Mouse (Mus musculus): ENCODE data around the gene Eif4a3. TPM values are rescaled to one million over a fixed set of nuclear protein-coding genes. Genes with fewer than 3 reads are reported as not detected.
"Not testable (repeated sequence)": the region's sequence is repeated elsewhere in the genome, so short reads cannot be mapped to it uniquely, and the experiment has no call there.

The Eif4a3 gene
- polyA plus RNA-seq, 1 experiment from 2014 or later: 147 TPM

DNA sequence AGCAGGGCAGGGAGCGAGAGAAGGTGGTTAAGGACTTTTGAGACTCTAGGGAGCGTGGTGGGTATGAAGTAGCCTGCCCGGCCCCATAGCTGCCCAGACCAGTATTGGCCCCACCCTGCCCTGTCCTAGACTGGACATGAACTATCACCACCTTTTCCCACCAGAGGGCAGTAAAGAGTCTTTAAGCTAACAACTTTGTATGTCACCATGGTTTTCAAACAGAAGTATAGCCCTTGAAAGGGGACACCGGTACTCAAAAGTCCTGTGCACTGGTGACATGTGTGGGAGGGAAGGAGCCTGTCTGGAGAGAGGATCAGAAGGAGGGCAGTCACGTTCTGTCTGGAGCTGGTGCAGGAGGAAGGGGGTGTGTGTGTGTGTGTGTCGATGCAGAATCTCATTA, 50.9 kb downstream of the Eif4a3 start:
- no peaks in the 10 kb centered on the region for H3K27me3 ChIP-seq
- CTCF ChIA-PET: interaction anchor here (0.9 to 2.0 kb wide), 8 partner anchors 9 to 200 kb away, joined by 3 to 12 read pairs (median 4); no protein-coding TSS in a partner anchor
- ATAC-seq (peak; percentile 60), DNase-seq (ENCODE audit: low read depth, low spot score) (no peak)
- in situ Hi-C loops (cut with MboI; ENCODE audit: low pct_unique_long_range_greater_than_20kb): loop anchor here (5.0 kb wide), 1 partner anchor 42 kb away; no protein-coding TSS in a partner anchor
- TF ChIP-seq CTCF (IDR thresholded peaks at IDR 0.05): no peak
- POLR2A ChIA-PET: interaction anchor here (0.6 to 1.0 kb wide), 2 partner anchors 19 to 285 kb away, joined by 3 read pairs; partner anchors contain the start of gene Gaa

DNA sequence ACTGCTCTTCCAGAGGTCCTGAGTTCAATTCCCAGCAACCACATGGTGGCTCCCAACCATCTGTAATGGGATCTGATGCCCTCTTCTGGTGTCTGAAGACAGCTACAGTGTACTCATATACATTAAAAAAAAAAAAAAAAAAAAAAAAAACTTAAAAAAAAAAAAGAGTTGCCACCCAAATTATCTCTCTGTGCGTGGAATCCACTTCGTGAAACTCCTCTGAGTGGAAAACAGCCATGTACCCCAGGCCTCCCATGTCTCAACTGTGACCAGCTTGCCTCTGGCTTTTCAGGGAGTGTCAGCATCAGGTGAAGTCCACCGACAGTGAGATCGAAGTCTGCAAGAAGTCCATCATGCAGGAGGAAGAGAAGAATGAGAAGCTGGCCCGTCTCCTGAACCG, 54.3 kb downstream of the Eif4a3 start:
- CTCF ChIA-PET: interaction anchor here (1.2 kb wide), 1 partner anchor 39 kb away, joined by 4 read pairs; no protein-coding TSS in a partner anchor
- POLR2A ChIA-PET; ATAC-seq; DNase-seq (ENCODE audit: low read depth, low spot score): not testable (repeated sequence)
- H3K27me3 ChIP-seq: peaks cover 10% of the 10 kb centered on the region
- in situ Hi-C loops (cut with MboI; ENCODE audit: low pct_unique_long_range_greater_than_20kb): loop anchor here (5.0 kb wide), 1 partner anchor 38 kb away; no protein-coding TSS in a partner anchor

GRCm38 (mm10) chr11:119239480-119239879, 60.4 kb downstream of the Eif4a3 start:
- no peak for TF ChIP-seq CTCF (IDR thresholded peaks at IDR 0.05)
- ChIA-PET CTCF (interaction anchor here (1.3 kb wide), 1 partner anchor 9 kb away, joined by 4 read pairs; no protein-coding TSS in a partner anchor), POLR2A (no interaction called here)
- in situ Hi-C loops (cut with MboI; ENCODE audit: low pct_unique_long_range_greater_than_20kb): no loop called here
- no peak for DNase-seq (ENCODE audit: low read depth, low spot score)
- no peak for ATAC-seq
- peaks cover 10% of the 10 kb centered on the region for H3K27me3 ChIP-seq

Other genes starting within 250 kb of the Eif4a3 start
- 22.0 TPM for gene Cbx4, start 213.9 kb downstream of the Eif4a3 start, polyA plus RNA-seq (2021)
- 17.4 TPM for gene Tbc1d16, start 71.6 kb downstream of the Eif4a3 start, polyA plus RNA-seq (2021)
- gene Ccdc40, start 71.5 kb downstream of the Eif4a3 start, polyA plus RNA-seq (2021): 0.13 TPM
- gene Gaa, start 32.2 kb downstream of the Eif4a3 start, polyA plus RNA-seq (2021): 263 TPM
- gene Card14, start 7.7 kb upstream of the Eif4a3 start, polyA plus RNA-seq (2021): 0.26 TPM
- gene Sgsh, start 55.4 kb upstream of the Eif4a3 start, polyA plus RNA-seq (2021): 25.0 TPM
- gene Slc26a11, start 55.5 kb upstream of the Eif4a3 start, polyA plus RNA-seq (2021): 16.3 TPM
- gene Rnf213, start 93.0 kb upstream of the Eif4a3 start, polyA plus RNA-seq (2021): 20.5 TPM
- gene Endov, start 191.3 kb upstream of the Eif4a3 start, polyA plus RNA-seq (2021): 19.6 TPM
- gene Nptx1, start 247.7 kb upstream of the Eif4a3 start, polyA plus RNA-seq (2021): 0.06 TPM